Mouse (Mus musculus) thymus, adult 2 months (tissue): ENCODE data around the gene Notch4.
"Not testable (repeated sequence)": the region's sequence is repeated elsewhere in the genome, so short reads cannot be mapped to it uniquely, and the experiment has no call there.

ENCODE experiments used
- CTCF ChIP-seq: fragments of 200-500 bp; IDR thresholded peaks from 2 replicates; pipeline ENCODE4 v1.5.1; 2012; ENCODE audit warnings: mild to moderate bottlenecking, control low read depth, low read length, moderate library complexity, borderline replicate concordance; ENCODE audit not compliant: control insufficient read depth, poor library complexity, insufficient read depth; ENCODE audit errors: extremely low read depth
- POLR2A ChIP-seq: fragments of 200-500 bp; IDR thresholded peaks from 2 replicates; pipeline ENCODE4 v1.6.1; 2012; ENCODE audit warnings: mild to moderate bottlenecking, low read length, control low read depth, moderate library complexity; ENCODE audit not compliant: control insufficient read depth, poor library complexity, insufficient read depth; ENCODE audit errors: extremely low read depth

DNA sequence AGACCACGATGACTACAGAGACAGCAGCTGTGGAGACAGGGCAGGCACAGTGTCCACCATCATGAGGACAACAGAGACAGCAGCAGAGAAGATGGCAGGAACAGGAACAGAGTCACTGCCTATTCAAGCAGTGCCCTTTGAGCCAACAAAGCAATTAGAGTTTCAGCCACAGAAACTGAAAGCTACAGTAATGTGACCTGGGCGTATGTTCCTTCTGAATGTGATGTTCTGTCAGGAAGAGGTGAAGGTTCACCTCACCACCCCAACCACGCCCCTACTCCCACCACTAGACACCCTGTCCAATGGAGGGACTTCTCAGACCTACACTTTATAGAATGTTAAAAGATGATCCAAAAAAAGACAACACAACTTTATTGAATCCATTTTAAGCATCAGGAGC is 45.5 kb upstream of the Notch4 start:
- not testable (repeated sequence) for TF ChIP-seq POLR2A, CTCF
